In genomic region chr4:149463435-149463950, GRCm38 (mm10) we compare ENCODE assay signal across 19 mouse cellular contexts. TPM values are rescaled to one million over a fixed set of nuclear protein-coding genes. Genes with fewer than 3 reads are reported as not detected.
"Had no signal": no experiment of that assay in that cellular context is flagged by ENCODE, and none has a peak within 500 bp of the region (broad histone marks: within the 10 kb centered on the region; RNA-seq: fewer than 3 reads in every experiment).

No protein-coding gene starts in this region.

- ATAC-seq: intestine, embryonic 15.5 days had no signal

- H3K27me3 ChIP-seq: intestine, embryonic 15.5 days; neural tube, embryonic 15.5 days had no signal

- H3K4me3 ChIP-seq: intestine, embryonic 15.5 days; layer of hippocampus, adult 2 months; left cerebral cortex, adult 2 months; limb, embryonic 10.5 days; midbrain, embryonic 10.5 days; myocyte; neural tube, embryonic 15.5 days had no signal

- H3K9ac ChIP-seq: intestine, embryonic 15.5 days; neural tube, embryonic 15.5 days had no signal

- H3K4me1 ChIP-seq: intestine, embryonic 15.5 days; limb, embryonic 10.5 days; midbrain, embryonic 10.5 days; neural tube, embryonic 15.5 days had no signal

- DNase-seq: kidney, adult 18-20 months; midbrain, embryonic 14.5 days; right cerebral cortex, adult 18-20 months; right cerebral cortex, postnatal 25 days; spleen, adult 18-20 months had no signal

- H3K4me2 ChIP-seq: intestine, embryonic 15.5 days; liver, embryonic 11.5 days; neural tube, embryonic 15.5 days had no signal

- H3K9me3 ChIP-seq: intestine, embryonic 15.5 days; limb, embryonic 10.5 days; midbrain, embryonic 10.5 days; neural tube, embryonic 15.5 days had no signal

- H3K27ac ChIP-seq: intestine, embryonic 15.5 days; layer of hippocampus, adult 2 months; left cerebral cortex, adult 2 months; limb, embryonic 10.5 days; midbrain, embryonic 10.5 days; neural tube, embryonic 15.5 days had no signal

- H3K36me3 ChIP-seq: neural tube, embryonic 15.5 days had no signal

RNA-seq across cellular contexts. Expression of gene Rbp7, which starts 8.7 kb away (rescaled TPM):
- total RNA-seq: layer of hippocampus, adult 2 months; layer of hippocampus, postnatal 14 days; left cerebral cortex, adult 2 months; left cerebral cortex, postnatal 14 days; megakaryocyte progenitor cell, adult 5-6 weeks had no signal
- polyA plus RNA-seq: limb, embryonic 10.5 days; liver, embryonic 11.5 days; midbrain, embryonic 10.5 days; myocyte; neural tube, embryonic 11.5 days; neural tube, embryonic 15.5 days had no signal

RNA-seq across cellular contexts. Expression of gene Tmem274, which starts 13.7 kb away (rescaled TPM):
- total RNA-seq: layer of hippocampus, adult 2 months; layer of hippocampus, postnatal 14 days; left cerebral cortex, adult 2 months; left cerebral cortex, postnatal 14 days; megakaryocyte progenitor cell, adult 5-6 weeks had no signal
- polyA plus RNA-seq: intestine, embryonic 15.5 days; limb, embryonic 14.5 days; liver, embryonic 11.5 days; midbrain, embryonic 14.5 days; myocyte; neural tube, embryonic 11.5 days; neural tube, embryonic 15.5 days; stomach, embryonic 14.5 days had no signal
